Mouse (Mus musculus) testis, postnatal 10 days (tissue): ENCODE measurements around the gene Tsnax.

Source experiments
- DNase-seq: peaks from one replicate; pipeline ENCODE4 v3.0.0; 2021; ENCODE audit warnings: low spot score

The Tsnax gene

GRCm38 (mm10) chr8:125080388-125081344, 67.9 kb downstream of the Tsnax start:
- DNase-seq: no peak

GRCm38 (mm10) chr8:125083746-125084145, 70.9 kb downstream of the Tsnax start:
- no peak for DNase-seq
